Mouse (Mus musculus) embryonic fibroblast, embryonic 13.5 days (primary cell): ENCODE results near the gene Mpp1.

ENCODE experiments used
- CTCF ChIP-seq: IDR thresholded peaks from 2 replicates; pipeline ENCODE4 v1.5.1; 2011; ENCODE audit warnings: mild to moderate bottlenecking, control low read depth, low read length, moderate library complexity, borderline replicate concordance; ENCODE audit not compliant: insufficient read depth
- POLR2A ChIP-seq: IDR thresholded peaks from 2 replicates; pipeline ENCODE4 v1.6.1; 2011; ENCODE audit warnings: low read depth, mild to moderate bottlenecking, control low read depth, low read length, moderate library complexity

GRCm38 (mm10) chrX:75125606-75126005 lies 5.2 kb downstream of the Mpp1 start:
- TF ChIP-seq CTCF: no peak
- no peak for TF ChIP-seq POLR2A
